Mouse (Mus musculus): Measurements from ENCODE around the gene Slit3. TPM values are rescaled to one million over a fixed set of nuclear protein-coding genes. Genes with fewer than 3 reads are reported as not detected.

The Slit3 gene
- total and polyA plus RNA-seq, 3 experiments = not detected

DNA sequence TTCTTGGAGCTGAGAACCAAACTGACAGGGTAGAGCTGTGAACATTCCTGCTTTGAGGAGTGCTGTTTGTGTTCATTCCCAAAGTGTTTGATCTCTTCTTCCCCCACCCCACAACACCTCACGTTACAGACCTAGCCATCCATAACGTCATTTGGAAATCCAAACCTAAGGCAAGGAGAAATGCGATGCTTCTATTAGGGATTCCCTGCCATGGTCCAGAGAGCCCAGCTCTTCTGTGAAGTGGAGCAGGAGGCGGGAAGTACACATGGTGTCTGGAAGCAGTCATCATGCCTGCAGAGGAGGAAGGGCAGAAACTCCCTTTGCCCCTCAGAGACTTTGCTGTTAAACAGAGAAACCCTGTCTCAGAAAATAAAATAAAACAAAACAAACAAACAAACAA is 555.7 kb downstream of the Slit3 start:
- no peak overlapping the region for H3K4me3 ChIP-seq (ENCODE audit: control insufficient read depth in 1 of 2, insufficient read depth in 1 of 2, low read depth in 2 of 2, low read length in 2 of 2)
- H3K4me1 ChIP-seq (ENCODE audit: control insufficient read depth in 1 of 2, insufficient read depth in 2 of 2, low read length in 2 of 2) = no peaks in the 10 kb centered on the region
- no peaks in the 10 kb centered on the region for H3K36me3 ChIP-seq (ENCODE audit: control insufficient read depth in 1 of 2, insufficient read depth in 2 of 2, low read length in 2 of 2)
- no peaks in the 10 kb centered on the region for H3K9me3 ChIP-seq (replicated peaks; ENCODE audit: insufficient read depth, low read length)
- H3K79me2 ChIP-seq (ENCODE audit: control insufficient read depth, insufficient read depth, low read length, poor library complexity) = no peaks in the 10 kb centered on the region
- H3K9ac ChIP-seq (ENCODE audit: control insufficient read depth, low read depth, low read length, poor library complexity, severe bottlenecking) = no peak overlapping the region
- no peak for TF ChIP-seq USF1 (IDR thresholded peaks at IDR 0.05; ENCODE audit: low read depth, low read length)
- TF ChIP-seq ZNF384 (IDR thresholded peaks at IDR 0.05; ENCODE audit: low read depth, low read length) = no peak
- no peak for TF ChIP-seq KAT2A (conservative IDR thresholded peaks at IDR 0.05; ENCODE audit: low read depth, low read length)
- TF ChIP-seq RAD21 (IDR thresholded peaks at IDR 0.05; ENCODE audit: low read depth, low read length) = no peak
- no peak for TF ChIP-seq JUND (IDR thresholded peaks at IDR 0.05; ENCODE audit: low read depth, low read length)
- TF ChIP-seq MAZ (IDR thresholded peaks at IDR 0.05; ENCODE audit: low read depth, low read length) = no peak
- no peak for TF ChIP-seq TAL1 (IDR thresholded peaks at IDR 0.05; ENCODE audit: low read length)
- H3K27ac ChIP-seq (ENCODE audit: control insufficient read depth, low read depth, low read length) = no peak overlapping the region
- no peaks in the 10 kb centered on the region; a peak in 1 of 4 replicates for H3K27me3 ChIP-seq (ENCODE audit: control insufficient read depth in 1 of 2, insufficient read depth in 2 of 2, low read length in 2 of 2)
- no peak for DNase-seq (ENCODE audit: low read depth, low spot score)

DNA sequence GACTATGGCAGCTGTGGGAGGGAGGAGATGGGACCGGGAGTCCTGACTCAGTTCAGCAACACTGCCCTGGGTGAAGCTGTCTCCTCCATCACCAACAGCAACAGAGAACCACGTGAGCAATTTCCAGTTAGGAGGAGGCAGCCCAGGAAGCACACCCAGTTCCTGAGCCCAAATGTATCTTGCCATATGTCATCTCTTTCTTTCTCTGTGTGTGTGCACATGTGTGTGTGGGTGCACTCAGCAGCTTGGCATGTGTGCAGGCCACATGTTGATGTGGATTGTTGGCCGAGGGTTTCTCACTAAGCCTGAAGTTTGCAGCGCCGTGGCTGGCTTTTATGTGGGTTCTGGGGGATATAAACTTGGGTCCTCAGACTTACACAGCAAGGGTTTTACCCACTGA is 559.0 kb downstream of the Slit3 start:
- Histone ChIP-seq H3K4me3 (ENCODE audit: control insufficient read depth in 1 of 2, insufficient read depth in 1 of 2, low read depth in 2 of 2, low read length in 2 of 2) (no peak overlapping the region), H3K27me3 (ENCODE audit: control insufficient read depth in 1 of 2, insufficient read depth in 2 of 2, low read length in 2 of 2) (no peaks in the 10 kb centered on the region), H3K36me3 (ENCODE audit: control insufficient read depth in 1 of 2, insufficient read depth in 2 of 2, low read length in 2 of 2) (no peaks in the 10 kb centered on the region), H3K9ac (ENCODE audit: control insufficient read depth, low read depth, low read length, poor library complexity, severe bottlenecking) (no peak overlapping the region), H3K27ac (ENCODE audit: control insufficient read depth, low read depth, low read length) (no peak overlapping the region), H3K79me2 (ENCODE audit: control insufficient read depth, insufficient read depth, low read length, poor library complexity) (no peaks in the 10 kb centered on the region), H3K4me1 (ENCODE audit: control insufficient read depth in 1 of 2, insufficient read depth in 2 of 2, low read length in 2 of 2) (no peaks in the 10 kb centered on the region), H3K9me3 (replicated peaks; ENCODE audit: insufficient read depth, low read length) (no peaks in the 10 kb centered on the region)
- no peak for DNase-seq (ENCODE audit: low read depth, low spot score)
- no peak for TF ChIP-seq E2F4 (IDR thresholded peaks at IDR 0.05; ENCODE audit: borderline replicate concordance, low read depth, low read length)
- TF ChIP-seq POLR2AphosphoS2 (IDR thresholded peaks at IDR 0.05; ENCODE audit: low read length) = no peak
- TF ChIP-seq MAX (IDR thresholded peaks at IDR 0.05; ENCODE audit: low read length) = no peak
- no peak for TF ChIP-seq CHD2 (IDR thresholded peaks at IDR 0.05; ENCODE audit: low read length)
- TF ChIP-seq MYC (IDR thresholded peaks at IDR 0.05; ENCODE audit: low read depth, low read length) = no peak
- no peak for TF ChIP-seq ZMIZ1 (IDR thresholded peaks at IDR 0.05; ENCODE audit: low read depth, low read length)
- no peak for TF ChIP-seq GATA1 (IDR thresholded peaks at IDR 0.05; ENCODE audit: low read depth, low read length)
- no peak for TF ChIP-seq BHLHE40 (IDR thresholded peaks at IDR 0.05; ENCODE audit: borderline replicate concordance, low read depth, low read length)
- no peak for TF ChIP-seq TBP (IDR thresholded peaks at IDR 0.05; ENCODE audit: low read depth, low read length)
- TF ChIP-seq MAZ (IDR thresholded peaks at IDR 0.05; ENCODE audit: low read depth, low read length) = no peak
- no peak for TF ChIP-seq GABPA (IDR thresholded peaks at IDR 0.05; ENCODE audit: low read depth, low read length)

DNA sequence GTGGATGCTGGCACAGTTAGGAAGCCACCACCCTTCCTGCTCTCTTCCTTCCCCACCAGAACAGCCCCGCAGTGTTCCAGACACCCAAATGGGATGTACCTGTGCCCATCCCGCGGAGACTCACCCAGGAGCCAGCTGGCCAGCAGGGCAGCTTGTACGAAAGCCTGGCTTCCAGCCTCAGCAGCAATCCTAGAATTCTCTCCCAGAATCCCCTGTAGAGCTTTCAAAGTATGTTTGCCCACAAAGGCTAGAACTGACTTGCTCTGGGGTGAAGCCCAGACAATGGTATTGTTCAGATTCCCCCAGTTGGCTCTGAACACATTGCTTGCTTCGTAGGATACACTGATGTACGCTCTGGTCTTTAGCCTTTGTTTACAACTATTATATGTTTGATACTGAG is 566.3 kb downstream of the Slit3 start:
- DNase-seq (ENCODE audit: low read depth, low spot score) = no peak
- TF ChIP-seq ZC3H11A (IDR thresholded peaks at IDR 0.05; ENCODE audit: low read depth, low read length) = no peak
- no peak for TF ChIP-seq JUND (IDR thresholded peaks at IDR 0.05; ENCODE audit: low read depth, low read length)
- TF ChIP-seq RAD21 (IDR thresholded peaks at IDR 0.05; ENCODE audit: low read depth, low read length) = no peak
- TF ChIP-seq CHD1 (IDR thresholded peaks at IDR 0.05; ENCODE audit: low read depth, low read length) = no peak
- TF ChIP-seq MYC (IDR thresholded peaks at IDR 0.05; ENCODE audit: low read depth, low read length) = no peak
- TF ChIP-seq CHD2 (IDR thresholded peaks at IDR 0.05; ENCODE audit: low read length) = no peak
- TF ChIP-seq POLR2AphosphoS2 (IDR thresholded peaks at IDR 0.05; ENCODE audit: low read length) = no peak
- no peak for TF ChIP-seq TBP (IDR thresholded peaks at IDR 0.05; ENCODE audit: low read depth, low read length)
- no peak for TF ChIP-seq SIN3A (IDR thresholded peaks at IDR 0.05; ENCODE audit: low read length)
- TF ChIP-seq ZKSCAN1 (IDR thresholded peaks at IDR 0.05; ENCODE audit: low read depth, low read length) = no peak
- TF ChIP-seq KAT2A (conservative IDR thresholded peaks at IDR 0.05; ENCODE audit: low read depth, low read length) = no peak
- TF ChIP-seq MYB (IDR thresholded peaks at IDR 0.05; ENCODE audit: low read depth, low read length) = no peak
- Histone ChIP-seq H3K79me2 (ENCODE audit: control insufficient read depth, insufficient read depth, low read length, poor library complexity) (no peaks in the 10 kb centered on the region), H3K27ac (ENCODE audit: control insufficient read depth, low read depth, low read length) (no peak overlapping the region), H3K9me3 (replicated peaks; ENCODE audit: insufficient read depth, low read length) (no peaks in the 10 kb centered on the region), H3K27me3 (ENCODE audit: control insufficient read depth in 1 of 2, insufficient read depth in 2 of 2, low read length in 2 of 2) (no peaks in the 10 kb centered on the region), H3K4me3 (ENCODE audit: control insufficient read depth in 1 of 2, insufficient read depth in 1 of 2, low read depth in 2 of 2, low read length in 2 of 2) (no peak overlapping the region), H3K9ac (ENCODE audit: control insufficient read depth, low read depth, low read length, poor library complexity, severe bottlenecking) (no peak overlapping the region), H3K36me3 (ENCODE audit: control insufficient read depth in 1 of 2, insufficient read depth in 2 of 2, low read length in 2 of 2) (no peaks in the 10 kb centered on the region), H3K4me1 (ENCODE audit: control insufficient read depth in 1 of 2, insufficient read depth in 2 of 2, low read length in 2 of 2) (no peaks in the 10 kb centered on the region)

Measured in MEL (cell line).